Mouse (Mus musculus): ENCODE data around the gene Soat2. TPM values are rescaled to one million over a fixed set of nuclear protein-coding genes. Genes with fewer than 3 reads are reported as not detected.

Soat2 gene
- polyA plus RNA-seq, 1 experiment: 4.1 TPM

GRCm38 (mm10) chr15:102179924-102180323, 29.6 kb downstream of the Soat2 start:
- Histone ChIP-seq H3K36me3 (ENCODE audit: control insufficient read depth, insufficient read depth, low read length) (no peaks in the 10 kb centered on the region), H3K27me3 (ENCODE audit: control insufficient read depth, insufficient read depth, low read length) (no peaks in the 10 kb centered on the region), H3K27ac (ENCODE audit: control insufficient read depth, insufficient read depth, low read length) (no peak overlapping the region), H3K4me1 (replicated peaks; ENCODE audit: control insufficient read depth, insufficient read depth, low read length) (peaks cover 2% of the 10 kb centered on the region; the same call in 1 of the 2 replicates), H3K4me3 (ENCODE audit: control insufficient read depth, insufficient read depth, low read length) (no peak overlapping the region)
- 97% methylated on average over 14 of the region's 14 CpGs for WGBS
- no peak for DNase-seq
- no peak for TF ChIP-seq POLR2A (IDR thresholded peaks at IDR 0.05; ENCODE audit: control insufficient read depth, extremely low read depth, insufficient read depth, low read length, poor library complexity)
- TF ChIP-seq CTCF (IDR thresholded peaks at IDR 0.05; ENCODE audit: borderline replicate concordance, control insufficient read depth, extremely low read depth, insufficient read depth, low read length, poor library complexity): no peak

- Histone ChIP-seq H3K4me1 (replicated peaks; ENCODE audit: control insufficient read depth, insufficient read depth, low read length) (peaks cover 2% of the 10 kb centered on the region; the same call in 1 of the 2 replicates), H3K4me3 (ENCODE audit: control insufficient read depth, insufficient read depth, low read length) (no peak overlapping the region), H3K27ac (ENCODE audit: control insufficient read depth, insufficient read depth, low read length) (no peak overlapping the region), H3K36me3 (ENCODE audit: control insufficient read depth, insufficient read depth, low read length) (no peaks in the 10 kb centered on the region), H3K27me3 (ENCODE audit: control insufficient read depth, insufficient read depth, low read length) (no peaks in the 10 kb centered on the region)
- 92% methylated on average over 3 of the region's 3 CpGs for WGBS
- no peak for DNase-seq
- no peak for TF ChIP-seq POLR2A (IDR thresholded peaks at IDR 0.05; ENCODE audit: control insufficient read depth, extremely low read depth, insufficient read depth, low read length, poor library complexity)
- TF ChIP-seq CTCF (IDR thresholded peaks at IDR 0.05; ENCODE audit: borderline replicate concordance, control insufficient read depth, extremely low read depth, insufficient read depth, low read length, poor library complexity): no peak
Observed at GRCm38 (mm10) chr15:102183076-102183475, 32.8 kb downstream of the Soat2 start.

GRCm38 (mm10) chr15:102186239-102186638, 35.9 kb downstream of the Soat2 start:
- Histone ChIP-seq H3K36me3 (ENCODE audit: control insufficient read depth, insufficient read depth, low read length) (no peaks in the 10 kb centered on the region), H3K27me3 (ENCODE audit: control insufficient read depth, insufficient read depth, low read length) (no peaks in the 10 kb centered on the region), H3K4me3 (ENCODE audit: control insufficient read depth, insufficient read depth, low read length) (no peak overlapping the region), H3K27ac (ENCODE audit: control insufficient read depth, insufficient read depth, low read length) (no peak overlapping the region), H3K4me1 (replicated peaks; ENCODE audit: control insufficient read depth, insufficient read depth, low read length) (no peaks in the 10 kb centered on the region)
- no peak for DNase-seq
- whole genome bisulfite sequencing: 92% methylated on average over 11 of the region's 11 CpGs
- TF ChIP-seq CTCF (IDR thresholded peaks at IDR 0.05; ENCODE audit: borderline replicate concordance, control insufficient read depth, extremely low read depth, insufficient read depth, low read length, poor library complexity) (no peak), POLR2A (IDR thresholded peaks at IDR 0.05; ENCODE audit: control insufficient read depth, extremely low read depth, insufficient read depth, low read length, poor library complexity) (no peak)

DNA sequence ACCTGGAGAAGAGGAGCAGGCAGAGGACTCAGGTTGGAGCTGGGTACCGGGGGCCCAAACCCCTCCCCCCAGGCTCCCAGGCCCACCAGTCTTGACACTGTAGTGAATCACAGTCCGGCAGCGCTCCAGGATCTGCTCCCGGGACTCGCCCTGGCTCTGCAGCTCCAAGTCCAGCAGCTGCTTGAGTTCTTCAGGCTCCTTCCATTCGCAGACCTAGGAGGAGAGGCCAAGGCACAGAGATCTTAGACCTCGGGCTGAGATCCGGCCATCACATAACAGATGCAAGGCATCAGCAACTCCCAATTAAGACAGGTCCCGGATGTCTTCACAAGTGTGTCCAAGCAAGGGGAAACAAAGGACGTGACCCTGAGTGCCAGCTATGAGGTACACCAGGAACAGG, 37.8 kb downstream of the Soat2 start:
- H3K4me3 ChIP-seq (ENCODE audit: control insufficient read depth, insufficient read depth, low read length): no peak overlapping the region
- no peak overlapping the region for H3K27ac ChIP-seq (ENCODE audit: control insufficient read depth, insufficient read depth, low read length)
- WGBS: 98% methylated on average over 10 of the region's 10 CpGs
- DNase-seq: no peak
- TF ChIP-seq POLR2A (IDR thresholded peaks at IDR 0.05; ENCODE audit: control insufficient read depth, extremely low read depth, insufficient read depth, low read length, poor library complexity): no peak
- TF ChIP-seq CTCF (IDR thresholded peaks at IDR 0.05; ENCODE audit: borderline replicate concordance, control insufficient read depth, extremely low read depth, insufficient read depth, low read length, poor library complexity): no peak
- no peaks in the 10 kb centered on the region for H3K4me1 ChIP-seq (replicated peaks; ENCODE audit: control insufficient read depth, insufficient read depth, low read length)
- H3K36me3 ChIP-seq (ENCODE audit: control insufficient read depth, insufficient read depth, low read length): no peaks in the 10 kb centered on the region
- H3K27me3 ChIP-seq (ENCODE audit: control insufficient read depth, insufficient read depth, low read length): no peaks in the 10 kb centered on the region

DNA sequence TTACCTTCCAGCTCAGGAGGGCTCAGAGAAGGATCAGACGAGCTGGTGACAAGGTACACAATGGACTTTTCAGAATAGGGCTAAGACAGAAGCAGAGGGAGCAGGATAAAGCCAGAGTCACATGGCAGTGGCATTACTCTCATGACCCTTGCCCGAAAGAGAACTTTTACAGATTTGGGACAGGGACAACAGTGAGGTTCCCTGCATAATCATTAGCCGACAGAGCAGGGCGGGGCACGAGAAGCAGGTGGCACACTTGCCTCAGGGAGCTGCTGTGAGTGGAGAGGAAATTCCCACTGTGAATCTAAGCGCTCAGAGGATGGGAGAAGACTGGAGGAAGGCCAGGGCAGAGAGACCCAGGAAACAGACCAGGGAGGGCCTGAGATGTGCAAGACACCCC, 38.6 kb downstream of the Soat2 start:
- Histone ChIP-seq H3K36me3 (ENCODE audit: control insufficient read depth, insufficient read depth, low read length) (no peaks in the 10 kb centered on the region), H3K4me1 (replicated peaks; ENCODE audit: control insufficient read depth, insufficient read depth, low read length) (no peaks in the 10 kb centered on the region), H3K27ac (ENCODE audit: control insufficient read depth, insufficient read depth, low read length) (no peak overlapping the region), H3K27me3 (ENCODE audit: control insufficient read depth, insufficient read depth, low read length) (no peaks in the 10 kb centered on the region), H3K4me3 (ENCODE audit: control insufficient read depth, insufficient read depth, low read length) (no peak overlapping the region)
- 94% methylated on average over 6 of the region's 6 CpGs for WGBS
- no peak for DNase-seq
- TF ChIP-seq POLR2A (IDR thresholded peaks at IDR 0.05; ENCODE audit: control insufficient read depth, extremely low read depth, insufficient read depth, low read length, poor library complexity) (no peak), CTCF (IDR thresholded peaks at IDR 0.05; ENCODE audit: borderline replicate concordance, control insufficient read depth, extremely low read depth, insufficient read depth, low read length, poor library complexity) (no peak)

DNA sequence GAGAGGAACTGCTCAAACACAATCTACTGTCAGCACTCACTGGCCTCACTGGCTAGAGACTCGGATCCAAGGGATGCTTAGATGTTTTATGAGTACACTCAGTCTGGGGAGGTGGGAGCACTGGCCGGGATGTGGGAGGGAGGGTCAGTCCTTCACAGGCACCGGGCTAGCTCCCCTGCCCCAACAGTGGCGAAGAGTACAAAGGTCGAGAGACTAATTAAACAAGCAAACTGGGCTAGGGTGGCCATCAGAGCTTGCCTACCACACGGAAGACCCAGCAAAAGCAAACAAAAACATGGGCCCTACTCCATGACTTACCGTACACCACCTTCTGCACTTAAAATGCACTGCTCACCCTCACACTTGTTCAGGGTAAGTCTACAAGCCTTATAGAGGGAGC, 41.4 kb downstream of the Soat2 start:
- TF ChIP-seq CTCF (IDR thresholded peaks at IDR 0.05; ENCODE audit: borderline replicate concordance, control insufficient read depth, extremely low read depth, insufficient read depth, low read length, poor library complexity) (no peak), POLR2A (IDR thresholded peaks at IDR 0.05; ENCODE audit: control insufficient read depth, extremely low read depth, insufficient read depth, low read length, poor library complexity) (no peak)
- no peak overlapping the region for H3K4me3 ChIP-seq (ENCODE audit: control insufficient read depth, insufficient read depth, low read length)
- WGBS: 94% methylated on average over 7 of the region's 7 CpGs
- no peak for DNase-seq
- no peaks in the 10 kb centered on the region for H3K27me3 ChIP-seq (ENCODE audit: control insufficient read depth, insufficient read depth, low read length)
- H3K27ac ChIP-seq (ENCODE audit: control insufficient read depth, insufficient read depth, low read length): no peak overlapping the region
- H3K36me3 ChIP-seq (ENCODE audit: control insufficient read depth, insufficient read depth, low read length): no peaks in the 10 kb centered on the region
- H3K4me1 ChIP-seq (replicated peaks; ENCODE audit: control insufficient read depth, insufficient read depth, low read length): no peaks in the 10 kb centered on the region

- WGBS: 82% methylated on average over 7 of the region's 7 CpGs
- no peaks in the 10 kb centered on the region for H3K27me3 ChIP-seq (ENCODE audit: control insufficient read depth, insufficient read depth, low read length)
- no peak for DNase-seq
- no peaks in the 10 kb centered on the region for H3K4me1 ChIP-seq (replicated peaks; ENCODE audit: control insufficient read depth, insufficient read depth, low read length)
- H3K4me3 ChIP-seq (ENCODE audit: control insufficient read depth, insufficient read depth, low read length): no peak overlapping the region
- no peak overlapping the region for H3K27ac ChIP-seq (ENCODE audit: control insufficient read depth, insufficient read depth, low read length)
- no peak for TF ChIP-seq POLR2A (IDR thresholded peaks at IDR 0.05; ENCODE audit: control insufficient read depth, extremely low read depth, insufficient read depth, low read length, poor library complexity)
- TF ChIP-seq CTCF (IDR thresholded peaks at IDR 0.05; ENCODE audit: borderline replicate concordance, control insufficient read depth, extremely low read depth, insufficient read depth, low read length, poor library complexity): no peak
- H3K36me3 ChIP-seq (ENCODE audit: control insufficient read depth, insufficient read depth, low read length): no peaks in the 10 kb centered on the region
Observed at GRCm38 (mm10) chr15:102192271-102192812, 42.0 kb downstream of the Soat2 start.
